Mouse (Mus musculus) liver (tissue): Measurements from ENCODE around the gene Dkc1.

ENCODE experiments used
- DNase-seq: peaks from one replicate; pipeline ENCODE4 v3.0.0-alpha.2; 2020; ENCODE audit warnings: mixed read lengths

Gene Dkc1

DNA sequence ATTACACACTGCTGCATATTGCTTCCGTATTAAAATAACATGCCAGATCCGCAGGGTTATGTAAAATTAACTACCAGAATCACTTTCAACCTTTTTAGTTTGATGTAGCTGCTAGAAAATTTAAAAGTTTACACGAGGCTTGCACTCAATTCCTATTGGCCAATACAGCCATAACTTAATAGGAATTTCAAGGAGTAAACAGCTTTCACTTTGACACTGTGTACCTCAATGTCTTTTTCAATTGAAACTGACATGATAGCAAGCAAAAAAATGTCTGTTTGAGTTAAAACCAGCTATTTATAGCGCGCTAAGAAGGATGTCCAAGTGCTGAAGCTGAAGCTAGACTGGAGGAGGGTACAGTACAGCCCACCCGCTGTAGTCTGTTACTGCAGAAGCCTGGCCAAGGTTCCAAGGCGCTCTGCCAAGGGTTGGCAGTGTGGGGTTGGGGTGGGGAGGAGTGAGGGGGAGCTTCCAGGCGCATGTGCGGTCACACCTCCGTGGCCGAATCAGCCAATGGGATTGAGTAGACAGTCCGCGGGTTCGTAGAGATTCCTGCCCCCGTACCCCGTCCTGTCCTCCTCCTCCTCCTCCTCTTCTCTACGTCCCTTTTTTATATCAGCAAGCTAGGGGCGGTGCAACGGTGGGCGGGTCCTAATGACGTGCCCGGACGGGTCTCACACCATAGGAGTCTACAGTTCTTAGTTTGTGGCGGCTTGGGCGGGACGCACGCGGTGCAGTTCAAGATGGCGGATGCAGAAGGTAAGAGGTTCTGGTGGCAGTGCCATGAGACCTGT is at the start of gene Dkc1:
Gene Dkc1, plus strand, starts transcription at position 486 of the 794 bp plus-strand sequence.
- peak; percentile 96 for DNase-seq

GRCm38 (mm10) chrX:75045931-75046330 is 49.7 kb upstream of the Dkc1 start:
- DNase-seq = no peak

DNA sequence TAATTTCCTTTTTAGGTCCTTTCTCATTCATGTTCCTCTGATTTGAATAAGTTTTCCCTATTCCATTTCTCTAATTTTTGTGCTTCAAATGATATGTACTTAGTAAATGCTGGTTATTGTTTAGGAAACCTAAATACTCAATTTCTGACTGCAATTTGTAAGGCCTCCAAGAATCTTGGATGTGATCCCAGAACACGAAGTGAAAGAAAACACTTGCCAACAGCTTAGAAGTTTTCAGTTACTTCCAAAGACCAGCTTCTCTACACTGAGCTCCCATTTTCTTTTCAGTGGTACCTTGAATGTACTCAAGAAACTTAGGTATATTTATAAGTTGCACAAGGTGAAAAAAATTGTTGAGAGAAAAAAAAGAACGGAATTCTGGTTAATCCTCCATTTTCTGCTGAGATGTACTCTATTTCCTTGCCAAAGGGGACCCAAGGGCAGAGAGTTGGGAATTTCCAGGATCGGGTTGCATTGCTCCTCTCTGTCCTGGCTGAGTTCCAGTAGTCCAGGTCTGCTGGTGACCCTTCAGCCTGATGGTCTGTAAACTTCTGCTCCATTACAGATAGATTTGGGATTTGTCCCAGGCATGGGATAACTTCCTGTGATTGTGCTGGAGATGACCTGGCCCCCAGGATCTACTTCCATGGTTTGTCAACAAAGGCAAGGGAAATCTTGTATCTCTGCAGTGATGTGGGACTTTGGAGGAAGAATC is 48.6 kb upstream of the Dkc1 start:
- DNase-seq = no peak

DNA sequence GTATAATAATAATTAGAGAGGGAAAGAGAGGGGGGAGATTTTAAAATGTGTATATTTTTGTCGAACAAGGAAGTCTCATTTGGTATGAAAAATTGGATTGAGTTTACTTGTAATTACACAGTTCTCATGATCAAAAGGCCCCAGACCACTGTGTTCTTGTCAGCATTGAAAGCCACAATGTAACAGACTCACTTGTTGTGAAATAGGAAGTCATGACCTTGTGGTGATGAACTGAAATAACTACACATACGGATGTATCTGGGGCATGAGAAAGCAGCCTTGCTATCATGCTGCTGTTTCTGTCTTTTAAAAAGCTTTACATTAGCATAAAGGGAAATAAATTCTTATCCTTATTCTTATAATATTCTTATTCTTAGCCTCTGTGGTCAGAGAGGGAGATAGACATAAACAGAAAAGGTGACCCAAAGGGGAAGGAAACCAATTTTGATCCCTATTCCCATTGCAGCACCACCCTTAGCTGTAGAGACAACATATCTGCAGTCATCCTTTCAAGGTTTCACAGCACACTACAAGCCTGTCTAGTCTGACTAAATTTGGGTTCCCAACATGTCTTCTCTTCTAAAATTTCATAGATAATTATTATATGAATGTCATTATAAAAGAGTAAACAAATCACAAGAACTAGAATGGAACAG is 39.4 kb upstream of the Dkc1 start:
- DNase-seq = no peak

DNA sequence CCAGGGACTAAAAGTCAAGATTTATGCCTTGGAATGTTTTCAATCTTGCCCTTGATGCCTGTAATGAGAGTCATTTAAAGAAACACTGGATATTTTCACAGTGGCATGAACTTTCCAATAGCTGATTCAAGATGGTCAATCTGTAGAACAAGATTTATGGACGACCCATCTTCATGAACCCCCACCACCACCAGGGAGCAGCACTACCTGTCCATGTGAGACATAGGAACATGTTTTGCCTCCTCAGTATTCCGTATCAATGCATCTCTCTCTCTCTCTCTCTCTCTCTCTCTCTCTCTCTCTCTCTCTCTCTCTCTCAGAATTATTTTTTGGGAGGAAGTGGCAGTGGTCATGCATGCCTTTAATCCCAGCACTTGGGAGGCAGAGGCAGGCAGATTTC is 13.3 kb upstream of the Dkc1 start:
- peak; percentile 53 for DNase-seq

- DNase-seq = peak; percentile 29
Measured at GRCm38 (mm10) chrX:75083982-75084773, 11.5 kb upstream of the Dkc1 start.

DNA sequence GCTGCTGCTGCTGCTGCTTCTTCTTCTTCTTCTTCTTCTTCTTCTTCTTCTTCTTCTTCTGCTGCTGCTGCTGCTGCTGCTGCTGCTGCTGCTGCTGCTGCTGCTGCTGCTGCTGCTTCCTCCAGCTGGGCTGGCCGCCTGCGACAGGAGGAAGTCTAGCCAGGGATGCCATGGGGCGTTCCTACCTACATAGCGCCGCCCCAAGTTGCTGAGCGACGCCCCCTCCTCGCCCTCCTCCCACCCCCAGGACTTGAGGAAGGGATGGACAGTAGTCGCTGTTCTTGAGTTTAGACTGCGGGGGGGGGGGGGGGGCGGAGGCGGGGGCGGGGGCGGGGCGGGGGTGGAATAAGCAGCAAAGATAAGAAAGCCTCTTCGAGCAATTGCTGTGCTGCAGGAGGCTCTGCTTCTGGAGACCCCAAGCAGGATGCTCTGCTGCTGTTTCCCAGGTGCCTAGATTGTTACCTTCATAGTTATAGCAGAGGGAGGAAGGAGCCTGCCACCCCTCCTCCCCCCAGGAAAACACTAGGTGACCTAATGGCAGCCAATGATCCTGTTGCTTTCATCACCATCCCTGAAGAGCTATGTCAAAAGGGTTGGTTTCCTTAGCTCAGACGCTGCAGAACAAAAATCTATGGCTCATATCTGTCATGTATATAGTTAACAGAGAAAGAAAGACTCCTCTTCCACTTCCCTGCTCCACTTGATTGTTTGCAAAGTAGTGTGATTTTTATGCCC is 10.7 kb upstream of the Dkc1 start, which contains the start of gene Gab3:
Gene Gab3, minus strand, starts transcription at position 685 of the 735 bp plus-strand sequence.
- peak; percentile 78 for DNase-seq

GRCm38 (mm10) chrX:75085654-75086053 is 10.0 kb upstream of the Dkc1 start:
- DNase-seq = no peak

DNA sequence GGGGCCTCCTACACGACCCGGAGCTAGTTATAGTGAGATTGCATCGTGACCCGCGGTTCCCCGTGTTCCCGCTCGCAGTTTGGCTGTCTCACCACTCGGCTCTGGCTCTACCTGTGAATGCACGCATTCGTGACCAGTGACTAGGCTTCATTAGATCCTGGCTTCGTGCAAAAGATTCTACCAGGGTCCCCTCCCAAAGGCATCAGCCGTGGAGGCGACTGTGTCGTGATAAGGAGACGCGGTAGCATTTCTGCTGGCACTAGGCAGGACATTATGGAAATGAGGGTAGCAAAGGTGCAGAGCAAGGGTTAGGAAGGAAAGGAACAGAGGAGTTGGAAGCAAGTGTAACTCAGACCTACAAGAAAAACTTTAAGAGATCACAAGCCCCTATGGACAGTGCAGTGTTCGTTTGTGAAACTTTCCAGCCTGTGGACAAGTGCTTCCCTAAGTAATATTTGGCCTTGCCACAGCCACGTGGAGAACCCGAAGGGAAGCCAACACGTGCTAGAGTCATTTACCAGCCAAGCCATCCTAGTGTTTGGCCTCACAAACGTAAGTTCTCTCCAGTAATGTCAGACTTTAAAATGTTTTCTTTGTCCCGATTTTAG is 613 bp downstream of the Dkc1 start:
- peak; percentile 7 for DNase-seq

GRCm38 (mm10) chrX:75098799-75099198 is 3.1 kb downstream of the Dkc1 start:
- no peak for DNase-seq

GRCm38 (mm10) chrX:75102293-75102692 is 6.6 kb downstream of the Dkc1 start:
- DNase-seq = no peak

DNA sequence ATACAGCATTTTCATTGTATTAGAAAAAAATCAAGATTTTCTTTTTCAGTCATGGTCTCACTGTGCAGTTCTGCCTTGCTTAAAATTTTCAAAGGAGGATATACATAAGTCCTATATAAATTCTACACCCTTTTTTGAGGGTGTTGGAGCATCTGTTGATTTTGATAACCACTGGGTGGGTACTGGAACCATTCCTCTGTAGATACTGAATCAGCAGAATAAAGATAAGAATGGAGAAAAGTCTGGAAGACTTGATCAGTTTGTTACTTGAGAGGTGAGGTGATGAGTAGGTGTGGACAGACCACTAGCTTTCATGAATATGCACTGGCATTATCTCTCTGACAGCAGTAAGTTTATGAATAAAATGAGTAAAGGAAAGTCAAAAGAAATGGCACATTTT is 19.9 kb downstream of the Dkc1 start:
- DNase-seq = no peak

- no peak for DNase-seq
Measured at GRCm38 (mm10) chrX:75125606-75126005, 30.0 kb downstream of the Dkc1 start.

DNA sequence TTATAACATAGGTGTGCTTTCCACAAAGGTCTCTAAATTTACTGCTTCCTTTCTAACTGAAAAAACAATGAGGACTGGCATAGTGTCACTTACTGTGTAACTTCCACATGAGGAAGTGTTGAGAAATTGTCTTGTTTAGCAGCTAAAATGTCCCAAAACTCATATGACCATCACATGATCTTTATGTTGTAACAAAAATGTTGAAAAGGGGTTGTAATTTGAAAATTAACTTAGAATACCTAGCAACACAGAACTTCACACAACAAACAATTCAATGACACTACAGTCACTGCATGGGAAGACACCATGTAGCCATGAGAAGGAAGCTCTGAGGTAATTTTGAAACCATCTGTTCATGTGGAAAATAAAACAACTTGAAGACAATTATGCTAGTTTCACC is 31.2 kb downstream of the Dkc1 start:
- no peak for DNase-seq

- no peak for DNase-seq
Measured at GRCm38 (mm10) chrX:75128333-75128980, 32.8 kb downstream of the Dkc1 start.

DNA sequence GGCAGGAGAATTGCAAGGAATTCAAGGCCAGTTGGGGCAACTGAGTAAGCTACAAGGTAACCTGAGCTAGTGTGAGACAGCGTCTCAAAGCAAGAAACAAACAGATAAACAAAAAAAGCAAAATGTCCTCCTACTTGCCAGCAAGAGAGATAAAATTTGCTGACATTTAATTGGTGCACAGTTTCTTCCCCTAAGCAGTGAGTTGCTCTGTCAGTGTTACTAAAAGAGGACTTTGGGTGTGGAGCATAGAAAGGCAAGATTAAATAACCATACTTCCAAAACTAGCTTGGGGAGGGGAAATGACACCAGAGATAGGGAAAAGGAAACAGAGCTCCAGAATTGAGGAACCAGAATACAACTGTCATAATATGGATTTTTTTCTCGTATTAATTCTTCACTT is 33.8 kb downstream of the Dkc1 start:
- DNase-seq = no peak

DNA sequence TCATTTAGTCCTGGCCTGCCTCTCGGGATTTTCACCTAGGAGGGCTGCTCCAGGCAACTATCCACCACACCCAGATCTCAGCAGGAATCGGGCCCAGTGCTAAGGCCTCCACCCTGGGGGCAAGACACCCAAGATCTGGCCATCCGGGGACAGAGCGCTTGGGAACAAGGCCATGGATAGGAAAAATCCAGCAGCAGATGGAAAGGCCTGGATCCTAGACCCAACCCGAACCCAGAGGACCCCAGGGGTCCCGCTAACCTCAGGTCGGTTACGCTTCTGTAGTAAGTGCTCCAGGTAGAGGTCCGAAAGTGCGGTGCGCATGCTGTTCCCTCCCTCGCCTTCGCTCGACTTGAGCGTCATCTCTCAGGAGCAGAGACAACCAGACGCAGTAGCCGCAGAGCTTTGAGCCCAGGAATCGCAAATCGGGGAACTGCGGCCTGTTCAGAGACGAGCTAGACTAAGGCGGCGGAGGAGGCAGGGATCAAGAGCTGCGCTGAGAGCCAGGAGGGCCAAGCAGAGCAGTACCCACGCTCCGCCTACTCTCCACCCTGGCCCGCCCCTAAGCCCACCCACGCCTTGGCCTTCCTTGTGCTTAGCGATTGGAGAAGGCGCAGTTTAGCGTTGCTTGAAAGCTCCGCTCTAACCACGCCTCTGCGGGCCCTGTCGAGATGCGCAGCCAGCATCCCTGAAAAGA is 35.0 kb downstream of the Dkc1 start, which contains the start of gene Mpp1:
Gene Mpp1, minus strand, starts transcription at position 550 of the 694 bp plus-strand sequence.
- DNase-seq = peak; percentile 94

DNA sequence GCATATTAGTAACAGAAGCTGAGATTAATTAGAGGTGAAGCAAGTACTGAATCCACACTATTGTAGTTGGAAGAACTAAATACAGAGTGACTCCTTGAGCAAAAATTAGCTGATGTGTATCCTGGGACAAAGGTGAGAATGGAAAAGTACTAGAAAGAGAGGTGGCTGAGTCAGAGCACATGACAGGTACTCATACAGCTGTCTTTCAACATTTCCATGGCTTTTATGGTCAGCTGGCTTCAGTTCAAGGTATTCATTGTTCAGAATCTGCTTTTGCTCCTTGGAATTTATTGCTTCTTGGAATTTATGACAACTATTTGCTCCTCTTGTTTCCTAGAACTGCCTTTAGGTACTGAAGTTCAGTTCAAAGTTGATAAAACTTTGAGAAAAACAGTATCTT is 41.3 kb downstream of the Dkc1 start:
- DNase-seq = no peak

DNA sequence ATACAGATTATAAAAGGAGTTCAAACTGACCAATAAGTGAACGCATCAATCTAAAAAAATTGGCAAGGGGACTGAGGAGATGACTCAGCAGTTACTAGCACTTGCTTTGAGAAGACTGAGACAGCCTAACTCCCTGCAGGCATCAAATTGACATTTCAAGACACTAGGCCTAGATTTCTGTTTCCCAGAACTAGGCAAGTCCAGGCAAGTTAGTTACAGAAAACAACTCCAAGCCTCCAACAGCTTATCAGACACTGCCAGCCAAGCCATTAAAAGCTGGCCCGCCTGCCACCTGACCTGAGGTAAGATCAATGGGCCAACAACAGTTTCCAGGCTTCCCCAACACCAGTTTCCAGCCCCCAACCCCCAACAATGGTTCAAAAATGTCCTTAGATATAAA is 42.1 kb downstream of the Dkc1 start:
- peak; percentile 68 for DNase-seq

- DNase-seq = no peak
Measured at GRCm38 (mm10) chrX:75138182-75138581, 42.5 kb downstream of the Dkc1 start.
